Mouse (Mus musculus): ENCODE measurements around the gene Gpr87. TPM values are rescaled to one million over a fixed set of nuclear protein-coding genes. Genes with fewer than 3 reads are reported as not detected.
"Not testable (repeated sequence)": the region's sequence is repeated elsewhere in the genome, so short reads cannot be mapped to it uniquely, and the experiment has no call there.

The Gpr87 gene
- polyA plus RNA-seq, 1 experiment from 2014 or later, result not detected

GRCm38 (mm10) chr3:59155404-59155803, 39.5 kb downstream of the Gpr87 start:
- H3K4me2 ChIP-seq, result no peak overlapping the region
- H3K27ac ChIP-seq (ENCODE audit: low read depth, low read length), result no peak overlapping the region
- no peaks in the 10 kb centered on the region; the same call in 1 of the 2 replicates for H3K4me1 ChIP-seq (replicated peaks; ENCODE audit: control insufficient read depth, insufficient read depth, low read length)
- H3K9ac ChIP-seq (ENCODE audit: low read depth, low read length), result no peak overlapping the region
- H3K9me3 ChIP-seq (ENCODE audit: control insufficient read depth, low read length), result no peaks in the 10 kb centered on the region
- DNase-seq (ENCODE audit: low spot score) (no peak), ATAC-seq (replicated peaks; ENCODE audit: low FRiP score) (no peak)
- H3K4me3 ChIP-seq (ENCODE audit: low read depth, low read length), result no peak overlapping the region
- H3K36me3 ChIP-seq (ENCODE audit: control insufficient read depth, insufficient read depth, low read length), result no peaks in the 10 kb centered on the region
- WGBS, result 90% methylated on average over 6 of the region's 6 CpGs
- no peaks in the 10 kb centered on the region for H3K27me3 ChIP-seq (replicated peaks; ENCODE audit: control insufficient read depth, insufficient read depth, low read length)

GRCm38 (mm10) chr3:59154888-59155287, 40.0 kb downstream of the Gpr87 start:
- WGBS, result 70% methylated on average over 2 of the region's 2 CpGs
- ATAC-seq (replicated peaks; ENCODE audit: low FRiP score), result no peak
- Histone ChIP-seq H3K4me2 (no peak overlapping the region), H3K4me3 (ENCODE audit: low read depth, low read length) (no peak overlapping the region), H3K36me3 (ENCODE audit: control insufficient read depth, insufficient read depth, low read length) (no peaks in the 10 kb centered on the region), H3K4me1 (replicated peaks; ENCODE audit: control insufficient read depth, insufficient read depth, low read length) (no peaks in the 10 kb centered on the region; the same call in 1 of the 2 replicates), H3K27ac (ENCODE audit: low read depth, low read length) (no peak overlapping the region), H3K9me3 (ENCODE audit: control insufficient read depth, low read length) (no peaks in the 10 kb centered on the region), H3K9ac (ENCODE audit: low read depth, low read length) (no peak overlapping the region), H3K27me3 (replicated peaks; ENCODE audit: control insufficient read depth, insufficient read depth, low read length) (no peaks in the 10 kb centered on the region)
- DNase-seq (ENCODE audit: low spot score), result no peak

GRCm38 (mm10) chr3:59153424-59153823, 41.5 kb downstream of the Gpr87 start, which contains the start of gene P2ry14:
TSS of gene P2ry14 (minus strand) at chr3:59153618.
- no peak within 1 kb of the TSS for H3K9ac ChIP-seq (ENCODE audit: low read depth, low read length)
- H3K4me3 ChIP-seq (ENCODE audit: low read depth, low read length), result no peak within 1 kb of the TSS
- H3K27ac ChIP-seq (ENCODE audit: low read depth, low read length), result no peak within 1 kb of the TSS; the same call in 1 of the 2 replicates
- H3K9me3 ChIP-seq (ENCODE audit: control insufficient read depth, low read length), result no peaks in the 10 kb centered on the region
- H3K4me2 ChIP-seq, result no peak within 1 kb of the TSS
- no peaks in the 10 kb centered on the region for H3K27me3 ChIP-seq (replicated peaks; ENCODE audit: control insufficient read depth, insufficient read depth, low read length)
- H3K36me3 ChIP-seq (ENCODE audit: control insufficient read depth, insufficient read depth, low read length), result no peaks in the 10 kb centered on the region
- ATAC-seq (replicated peaks; ENCODE audit: low FRiP score), result no peak
- no peak for DNase-seq (ENCODE audit: low spot score)
- H3K4me1 ChIP-seq (replicated peaks; ENCODE audit: control insufficient read depth, insufficient read depth, low read length), result no peaks in the 10 kb centered on the region; the same call in 1 of the 2 replicates
- 36% methylated on average over 5 of the region's 5 CpGs for WGBS

GRCm38 (mm10) chr3:59150624-59151023, 44.3 kb downstream of the Gpr87 start:
- 91% methylated on average over 2 of the region's 2 CpGs for WGBS
- ATAC-seq (replicated peaks; ENCODE audit: low FRiP score), result no peak
- no peaks in the 10 kb centered on the region for H3K36me3 ChIP-seq (ENCODE audit: control insufficient read depth, insufficient read depth, low read length)

GRCm38 (mm10) chr3:59149646-59150045, 45.3 kb downstream of the Gpr87 start:
- ATAC-seq (replicated peaks; ENCODE audit: low FRiP score), result peak; percentile 39; the same call in 1 of the 2 replicates
- H3K27me3 ChIP-seq (replicated peaks; ENCODE audit: control insufficient read depth, insufficient read depth, low read length), result no peaks in the 10 kb centered on the region
- no peaks in the 10 kb centered on the region; the same call in 1 of the 2 replicates for H3K4me1 ChIP-seq (replicated peaks; ENCODE audit: control insufficient read depth, insufficient read depth, low read length)
- H3K9me3 ChIP-seq (ENCODE audit: control insufficient read depth, low read length), result no peaks in the 10 kb centered on the region
- no peak overlapping the region for H3K4me3 ChIP-seq (ENCODE audit: low read depth, low read length)
- no peak overlapping the region for H3K27ac ChIP-seq (ENCODE audit: low read depth, low read length)
- no peak overlapping the region for H3K9ac ChIP-seq (ENCODE audit: low read depth, low read length)
- H3K36me3 ChIP-seq (ENCODE audit: control insufficient read depth, insufficient read depth, low read length), result no peaks in the 10 kb centered on the region
- DNase-seq (ENCODE audit: low spot score), result no peak
- H3K4me2 ChIP-seq, result no peak overlapping the region

More at GRCm38 (mm10) chr3:59150624-59151023, 44.3 kb downstream of the Gpr87 start:
- Histone ChIP-seq H3K27ac (ENCODE audit: low read depth, low read length) (no peak overlapping the region), H3K9ac (ENCODE audit: low read depth, low read length) (no peak overlapping the region), H3K27me3 (replicated peaks; ENCODE audit: control insufficient read depth, insufficient read depth, low read length) (no peaks in the 10 kb centered on the region), H3K9me3 (ENCODE audit: control insufficient read depth, low read length) (no peaks in the 10 kb centered on the region), H3K4me3 (ENCODE audit: low read depth, low read length) (no peak overlapping the region), H3K4me1 (replicated peaks; ENCODE audit: control insufficient read depth, insufficient read depth, low read length) (no peaks in the 10 kb centered on the region; the same call in 1 of the 2 replicates), H3K4me2 (no peak overlapping the region)
- DNase-seq (ENCODE audit: low spot score), result no peak

GRCm38 (mm10) chr3:59145194-59145593, 49.7 kb downstream of the Gpr87 start:
- H3K27me3 ChIP-seq (replicated peaks; ENCODE audit: control insufficient read depth, insufficient read depth, low read length), result no peaks in the 10 kb centered on the region
- DNase-seq (ENCODE audit: low spot score), result no peak
- 81% methylated on average over 5 of the region's 5 CpGs for WGBS

GRCm38 (mm10) chr3:59141507-59142305, 53.2 kb downstream of the Gpr87 start:
- no peak overlapping the region for H3K4me3 ChIP-seq (ENCODE audit: low read depth, low read length)
- H3K4me1 ChIP-seq (replicated peaks; ENCODE audit: control insufficient read depth, insufficient read depth, low read length), result no peaks in the 10 kb centered on the region
- peak; percentile 26 for DNase-seq (ENCODE audit: low spot score)
- no peak overlapping the region for H3K4me2 ChIP-seq
- no peak overlapping the region for H3K27ac ChIP-seq (ENCODE audit: low read depth, low read length)
- no peak for ATAC-seq (replicated peaks; ENCODE audit: low FRiP score)
- WGBS, result 49% methylated on average over 8 of the region's 8 CpGs
- no peak overlapping the region for H3K9ac ChIP-seq (ENCODE audit: low read depth, low read length)
- no peaks in the 10 kb centered on the region for H3K9me3 ChIP-seq (ENCODE audit: control insufficient read depth, low read length)
- H3K27me3 ChIP-seq (replicated peaks; ENCODE audit: control insufficient read depth, insufficient read depth, low read length), result no peaks in the 10 kb centered on the region
- H3K36me3 ChIP-seq (ENCODE audit: control insufficient read depth, insufficient read depth, low read length), result no peaks in the 10 kb centered on the region

More at GRCm38 (mm10) chr3:59145194-59145593, 49.7 kb downstream of the Gpr87 start:
- Histone ChIP-seq H3K9me3 (ENCODE audit: control insufficient read depth, low read length) (no peaks in the 10 kb centered on the region), H3K9ac (ENCODE audit: low read depth, low read length) (no peak overlapping the region), H3K4me2 (no peak overlapping the region), H3K36me3 (ENCODE audit: control insufficient read depth, insufficient read depth, low read length) (no peaks in the 10 kb centered on the region), H3K4me3 (ENCODE audit: low read depth, low read length) (no peak overlapping the region), H3K27ac (ENCODE audit: low read depth, low read length) (no peak overlapping the region), H3K4me1 (replicated peaks; ENCODE audit: control insufficient read depth, insufficient read depth, low read length) (no peaks in the 10 kb centered on the region)
- ATAC-seq (replicated peaks; ENCODE audit: low FRiP score), result no peak

GRCm38 (mm10) chr3:59140941-59141340, 54.0 kb downstream of the Gpr87 start:
- not testable (repeated sequence) for H3K27me3 ChIP-seq (replicated peaks; ENCODE audit: control insufficient read depth, insufficient read depth, low read length); H3K36me3 ChIP-seq (ENCODE audit: control insufficient read depth, insufficient read depth, low read length); H3K4me1 ChIP-seq (replicated peaks; ENCODE audit: control insufficient read depth, insufficient read depth, low read length); H3K9me3 ChIP-seq (ENCODE audit: control insufficient read depth, low read length); H3K27ac ChIP-seq (ENCODE audit: low read depth, low read length); ATAC-seq (replicated peaks; ENCODE audit: low FRiP score); H3K9ac ChIP-seq (ENCODE audit: low read depth, low read length); H3K4me3 ChIP-seq (ENCODE audit: low read depth, low read length); H3K4me2 ChIP-seq
- peak; percentile 9 for DNase-seq (ENCODE audit: low spot score)
- 85% methylated on average over 4 of the region's 4 CpGs for WGBS

- Histone ChIP-seq H3K4me2 (no peak overlapping the region), H3K9me3 (ENCODE audit: control insufficient read depth, low read length) (no peaks in the 10 kb centered on the region), H3K36me3 (ENCODE audit: control insufficient read depth, insufficient read depth, low read length) (no peaks in the 10 kb centered on the region), H3K4me3 (ENCODE audit: low read depth, low read length) (no peak overlapping the region), H3K27ac (ENCODE audit: low read depth, low read length) (no peak overlapping the region), H3K9ac (ENCODE audit: low read depth, low read length) (no peak overlapping the region), H3K4me1 (replicated peaks; ENCODE audit: control insufficient read depth, insufficient read depth, low read length) (no peaks in the 10 kb centered on the region), H3K27me3 (replicated peaks; ENCODE audit: control insufficient read depth, insufficient read depth, low read length) (no peaks in the 10 kb centered on the region)
- DNase-seq (ENCODE audit: low spot score) (peak; percentile 18), ATAC-seq (replicated peaks; ENCODE audit: low FRiP score) (no peak)
- 76% methylated on average over 2 of the region's 2 CpGs for WGBS
These were observed 54.8 kb downstream of the Gpr87 start for GRCm38 (mm10) chr3:59140115-59140514.
